8 mouse cellular contexts compared by ENCODE assay signal in genomic region chr1:88639432-88640281, GRCm38 (mm10).
DNase-seq lines count a peak whose midpoint lies in the region; ATAC-seq and TF ChIP-seq lines count a peak whose summit lies in the region.

No protein-coding gene starts in this region.

- 11% methylated on average over 10 of the region's 10 CpGs for WGBS in lung, embryonic 14.5 days
- WGBS in kidney, postnatal 0 days = 18% methylated on average over 10 of the region's 10 CpGs
- 14% methylated on average over 10 of the region's 10 CpGs for WGBS in stomach, embryonic 15.5 days

- ATAC-seq in lung, embryonic 14.5 days (ENCODE audit: insufficient read depth) = peak; percentile 76
- ATAC-seq in kidney, postnatal 0 days (replicated peaks; ENCODE audit: low FRiP score, low read depth) = peak; percentile 83
- ATAC-seq in stomach, embryonic 15.5 days (ENCODE audit: insufficient read depth, low FRiP score, low read depth) = 0 out of 2 replicates have a peak, but pooled peaks have one; percentile 44

- H3K4me3 ChIP-seq in lung, embryonic 14.5 days (ENCODE audit: low read depth, low read length) = no peak overlapping the region
- H3K4me3 ChIP-seq in kidney, postnatal 0 days (replicated peaks; ENCODE audit: low read depth, low read length) = no peak overlapping the region
- H3K4me3 ChIP-seq in stomach, embryonic 15.5 days (replicated peaks) = no peak overlapping the region

- peak overlapping the region; percentile 76 for H3K27ac ChIP-seq in lung, embryonic 14.5 days (ENCODE audit: low read depth)
- H3K27ac ChIP-seq in kidney, postnatal 0 days = peak overlapping the region; percentile 60
- H3K27ac ChIP-seq in stomach, embryonic 15.5 days = no peak overlapping the region

- TF ChIP-seq CTCF in lung, embryonic 14.5 days (IDR thresholded peaks at IDR 0.05; ENCODE audit: low read depth) = no peak
- TF ChIP-seq CTCF in kidney, postnatal 0 days (IDR thresholded peaks at IDR 0.05; ENCODE audit: low read depth) = no peak

- no peaks in the 10 kb centered on the region for H3K36me3 ChIP-seq in lung, embryonic 14.5 days (ENCODE audit: insufficient read depth)
- no peaks in the 10 kb centered on the region for H3K36me3 ChIP-seq in kidney, postnatal 0 days (ENCODE audit: insufficient read depth, low read length)
- H3K36me3 ChIP-seq in stomach, embryonic 15.5 days = no peaks in the 10 kb centered on the region

- H3K9me3 ChIP-seq in lung, embryonic 14.5 days (ENCODE audit: low read depth, low read length) = no peaks in the 10 kb centered on the region
- H3K9me3 ChIP-seq in kidney, postnatal 0 days (replicated peaks; ENCODE audit: low read length) = no peaks in the 10 kb centered on the region
- no peaks in the 10 kb centered on the region for H3K9me3 ChIP-seq in stomach, embryonic 15.5 days

- H3K27me3 ChIP-seq in lung, embryonic 14.5 days (ENCODE audit: insufficient read depth, low read length) = no peaks in the 10 kb centered on the region
- H3K27me3 ChIP-seq in kidney, postnatal 0 days (ENCODE audit: insufficient read depth, low read length) = no peaks in the 10 kb centered on the region
- H3K27me3 ChIP-seq in stomach, embryonic 15.5 days (replicated peaks) = no peaks in the 10 kb centered on the region

- H3K4me2 ChIP-seq in lung, embryonic 14.5 days = peak overlapping the region; percentile 44
- H3K4me2 ChIP-seq in kidney, postnatal 0 days (ENCODE audit: low read length) = peak overlapping the region; percentile 23; the same call in 1 of the 2 replicates
- H3K4me2 ChIP-seq in stomach, embryonic 15.5 days = no peak overlapping the region

- H3K4me1 ChIP-seq in lung, embryonic 14.5 days (ENCODE audit: insufficient read depth) = peaks cover 5% of the 10 kb centered on the region; the same call in 1 of the 2 replicates
- peaks cover 13% of the 10 kb centered on the region for H3K4me1 ChIP-seq in kidney, postnatal 0 days (replicated peaks; ENCODE audit: insufficient read depth, low read length)
- H3K4me1 ChIP-seq in stomach, embryonic 15.5 days = peaks cover 20% of the 10 kb centered on the region

- DNase-seq in lung, embryonic 14.5 days = peak; percentile 67
- DNase-seq in lung, postnatal 25 days (ENCODE audit: low spot score) = no peak
- peak; percentile 55 for DNase-seq in embryo, embryonic 11 days
- peak; percentile 65 for DNase-seq in kidney, postnatal 0 days (ENCODE audit: low spot score)
- no peak for DNase-seq in gastrocnemius, postnatal 25 days
- DNase-seq in spleen, postnatal 36 days (ENCODE audit: low spot score in 2 of 2) = no peak
- no peak for DNase-seq in left cerebral cortex, adult 18-20 months (ENCODE audit: low spot score in 2 of 2)

- no peak overlapping the region for H3K9ac ChIP-seq in lung, embryonic 14.5 days
- no peak overlapping the region for H3K9ac ChIP-seq in kidney, postnatal 0 days (ENCODE audit: low read depth, low read length)
- no peak overlapping the region for H3K9ac ChIP-seq in stomach, embryonic 15.5 days

Comparison
In these comparisons a context has a peak if more than half of its experiments do, and no peak if none do; other contexts are left out.
1. DNase-seq: peak in lung, embryonic 14.5 days (single experiment), embryo, embryonic 11 days (single experiment) and kidney, postnatal 0 days (single experiment); none in lung, postnatal 25 days (single experiment), gastrocnemius, postnatal 25 days (single experiment), spleen, postnatal 36 days (0 of 2) and left cerebral cortex, adult 18-20 months (0 of 2).
2. Peak in every context shown above with its lines, with median percentiles within 50 percentile points of each other: ATAC-seq.